Mouse (Mus musculus): ENCODE results near the gene Rgs6.

Rgs6 gene

GRCm38 (mm10) chr12:83211146-83211822, 623.2 kb downstream of the Rgs6 start:
- no peak for DNase-seq
